Mouse (Mus musculus): ENCODE data around the gene Schip1.

DNA sequence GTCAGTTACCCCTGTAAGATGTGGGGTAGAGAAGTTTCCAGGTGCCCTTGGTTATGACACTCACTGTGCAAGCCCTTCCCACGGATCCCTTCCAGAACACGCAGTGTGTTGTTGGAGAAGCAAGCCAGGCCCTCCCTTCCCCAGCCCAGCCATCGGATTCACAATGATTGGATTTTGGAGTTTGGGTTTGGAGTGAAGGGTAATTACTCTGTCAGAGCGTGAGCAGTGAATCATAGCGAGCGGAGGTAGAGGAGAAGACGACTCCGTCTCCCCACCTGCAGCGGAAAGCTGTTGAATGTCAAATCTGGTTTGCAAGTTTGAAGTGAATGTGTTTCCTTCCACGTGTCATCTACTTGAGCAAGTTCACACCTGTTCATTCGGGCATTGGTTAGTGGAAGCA, 447.7 kb downstream of the Schip1 start:
- TF ChIP-seq CTCF (conservative IDR thresholded peaks at IDR 0.05; ENCODE audit: insufficient read depth, insufficient read length, low read depth, low read length) (no peak), POLR2A (IDR thresholded peaks at IDR 0.05; ENCODE audit: low read depth, low read length) (no peak)

Measured in kidney, adult 2 months (tissue).